Mouse (Mus musculus): Measurements from ENCODE around the gene Fhl3. TPM values are rescaled to one million over a fixed set of nuclear protein-coding genes. Genes with fewer than 3 reads are reported as not detected.
A peak's percentile ranks its signal among the peaks of the same experiment; 100 is the strongest.

Fhl3 gene
- total and polyA plus RNA-seq, 2 experiments from 2014 or later: 3.1 to 7.1 TPM

DNA sequence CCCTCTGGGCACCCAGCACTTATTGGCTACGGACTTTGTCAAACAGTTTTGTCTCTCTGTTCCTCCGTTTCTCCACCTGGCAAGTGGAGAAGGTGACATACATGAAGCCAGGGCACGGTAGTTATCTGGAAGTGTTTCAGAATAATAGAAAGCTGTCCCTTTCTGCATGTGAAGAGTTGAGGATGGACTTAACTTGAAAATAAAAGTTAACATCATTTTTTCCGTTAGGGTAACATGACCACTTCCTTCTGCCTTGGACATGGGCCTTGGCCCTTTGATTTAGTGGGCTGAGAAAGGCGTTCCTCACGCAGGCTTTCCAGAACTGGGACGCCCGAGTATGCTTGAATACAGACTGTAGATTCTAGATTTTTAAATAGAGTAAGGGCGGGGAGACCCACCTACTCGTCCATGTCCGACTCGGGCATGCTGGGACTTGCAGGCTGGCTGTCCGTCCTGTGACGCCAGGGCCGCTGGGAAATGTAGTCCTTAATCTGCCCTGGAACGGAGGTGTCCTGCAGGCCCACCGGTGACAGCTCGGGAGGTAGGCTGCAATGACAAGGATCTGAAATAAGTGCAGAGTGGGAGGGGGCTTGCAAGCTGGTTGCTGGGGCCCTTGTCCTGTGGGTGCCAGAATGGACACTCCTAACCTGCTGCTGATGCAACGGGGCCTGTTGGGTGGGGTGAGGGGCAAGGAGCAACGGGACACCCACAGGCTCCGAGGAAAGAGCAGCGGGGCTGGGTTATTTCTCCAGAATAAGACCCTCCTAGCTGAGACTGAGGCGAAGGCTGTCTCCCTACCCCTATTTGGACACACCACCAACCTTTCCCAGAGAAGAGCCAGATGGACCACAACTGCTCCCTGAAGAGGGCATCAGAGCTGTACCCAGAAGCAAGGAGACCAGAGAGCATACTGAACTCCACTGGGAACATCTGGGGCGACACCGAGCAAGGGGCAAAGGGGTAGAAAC, 41.2 kb downstream of the Fhl3 start, which contains the start of gene Inpp5b:
Gene Inpp5b, plus strand, starts transcription at position 475 of the 968 bp plus-strand sequence.
- H3K27ac ChIP-seq: peak within 1 kb of the TSS; percentile 43
- no peaks in the 10 kb centered on the region for H3K9me3 ChIP-seq (ENCODE audit: low read length)
- H3K9ac ChIP-seq (replicated peaks; ENCODE audit: low read length): peak within 1 kb of the TSS; percentile 62
- H3K4me2 ChIP-seq (ENCODE audit: low read depth, low read length): peak within 1 kb of the TSS; percentile 74
- H3K4me3 ChIP-seq (ENCODE audit: low read length): peak within 1 kb of the TSS; percentile 65
- TF ChIP-seq CTCF (IDR thresholded peaks at IDR 0.05; ENCODE audit: low read depth): no peak
- H3K27me3 ChIP-seq (ENCODE audit: insufficient read depth, low read length): no peaks in the 10 kb centered on the region
- 0 out of 2 replicates have a peak, but pooled peaks cover 8% of the 10 kb centered on the region for H3K36me3 ChIP-seq (ENCODE audit: insufficient read depth, low read length)
- H3K4me1 ChIP-seq (ENCODE audit: insufficient read depth, low read length): peaks cover 4% of the 10 kb centered on the region; the same call in 1 of the 2 replicates
- ATAC-seq (peak; percentile 86), DNase-seq (ENCODE audit: low spot score) (peak; percentile 89)
- 13% methylated on average over 25 of the region's 25 CpGs for WGBS

GRCm38 (mm10) chr4:124742839-124743238, 42.3 kb downstream of the Fhl3 start:
- no peaks in the 10 kb centered on the region for H3K27me3 ChIP-seq (ENCODE audit: insufficient read depth, low read length)
- H3K4me2 ChIP-seq (ENCODE audit: low read depth, low read length): peak overlapping the region; percentile 74; the same call in 1 of the 2 replicates
- H3K9ac ChIP-seq (replicated peaks; ENCODE audit: low read length): no peak overlapping the region
- 85% methylated on average over 11 of the region's 11 CpGs for whole genome bisulfite sequencing
- H3K27ac ChIP-seq: no peak overlapping the region
- DNase-seq (ENCODE audit: low spot score) (no peak), ATAC-seq (no peak)
- no peaks in the 10 kb centered on the region for H3K9me3 ChIP-seq (ENCODE audit: low read length)
- peaks cover 12% of the 10 kb centered on the region; the same call in 1 of the 2 replicates for H3K36me3 ChIP-seq (ENCODE audit: insufficient read depth, low read length)
- peak overlapping the region; percentile 65; the same call in 1 of the 2 replicates for H3K4me3 ChIP-seq (ENCODE audit: low read length)
- peaks cover 4% of the 10 kb centered on the region; the same call in 1 of the 2 replicates for H3K4me1 ChIP-seq (ENCODE audit: insufficient read depth, low read length)
- TF ChIP-seq CTCF (IDR thresholded peaks at IDR 0.05; ENCODE audit: low read depth): no peak

DNA sequence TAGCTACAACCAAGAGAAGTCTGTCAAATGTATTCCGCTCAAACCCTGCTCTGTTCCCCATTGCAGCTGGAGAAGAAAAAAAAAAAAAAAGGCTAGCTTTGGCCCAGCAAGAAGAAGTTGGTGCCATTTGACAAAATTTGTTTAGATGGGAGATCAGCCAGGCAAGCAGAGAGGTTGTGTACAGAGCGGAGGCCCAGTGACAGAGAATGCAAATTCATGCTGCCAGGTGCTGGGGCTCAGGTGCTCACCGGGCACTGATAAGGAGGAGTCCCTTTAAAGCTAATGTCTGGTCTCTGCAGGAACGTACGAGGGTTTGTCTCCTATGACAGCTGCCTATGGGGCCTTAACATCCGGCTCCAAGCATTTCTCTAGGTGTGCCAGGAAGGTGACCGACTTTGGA, 46.1 kb downstream of the Fhl3 start:
- 78% methylated on average over 7 of the region's 7 CpGs for WGBS
- no peak for ATAC-seq
- no peaks in the 10 kb centered on the region for H3K9me3 ChIP-seq (ENCODE audit: low read length)
- H3K27ac ChIP-seq: no peak overlapping the region
- no peak for TF ChIP-seq CTCF (IDR thresholded peaks at IDR 0.05; ENCODE audit: low read depth)
- no peak overlapping the region for H3K4me2 ChIP-seq (ENCODE audit: low read depth, low read length)
- peaks cover 12% of the 10 kb centered on the region; the same call in 1 of the 2 replicates for H3K36me3 ChIP-seq (ENCODE audit: insufficient read depth, low read length)
- DNase-seq (ENCODE audit: low spot score): no peak
- peaks cover 4% of the 10 kb centered on the region; the same call in 1 of the 2 replicates for H3K4me1 ChIP-seq (ENCODE audit: insufficient read depth, low read length)
- H3K9ac ChIP-seq (replicated peaks; ENCODE audit: low read length): no peak overlapping the region
- H3K4me3 ChIP-seq (ENCODE audit: low read length): no peak overlapping the region
- no peaks in the 10 kb centered on the region for H3K27me3 ChIP-seq (ENCODE audit: insufficient read depth, low read length)

DNA sequence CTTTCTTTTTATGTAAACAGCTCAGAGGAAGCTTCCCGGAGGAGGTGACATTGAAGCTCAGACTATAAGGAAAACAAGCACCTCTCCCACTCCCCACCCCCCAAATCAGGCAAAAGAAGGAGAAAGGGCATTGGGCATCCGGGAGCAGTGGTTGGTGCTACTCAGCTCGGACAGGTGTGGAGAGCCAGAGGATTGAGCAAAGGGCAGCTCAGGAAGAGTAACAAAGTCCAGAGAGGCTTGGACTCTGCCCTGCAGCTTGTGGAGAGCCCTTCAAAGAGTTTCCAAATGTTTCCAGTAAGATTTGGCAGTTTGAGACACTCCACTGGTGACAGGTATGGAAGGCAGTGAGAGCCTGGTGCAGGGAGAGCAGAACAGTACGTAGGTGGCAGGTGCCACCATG, 47.4 kb downstream of the Fhl3 start:
- 64% methylated on average over 4 of the region's 4 CpGs for WGBS

DNA sequence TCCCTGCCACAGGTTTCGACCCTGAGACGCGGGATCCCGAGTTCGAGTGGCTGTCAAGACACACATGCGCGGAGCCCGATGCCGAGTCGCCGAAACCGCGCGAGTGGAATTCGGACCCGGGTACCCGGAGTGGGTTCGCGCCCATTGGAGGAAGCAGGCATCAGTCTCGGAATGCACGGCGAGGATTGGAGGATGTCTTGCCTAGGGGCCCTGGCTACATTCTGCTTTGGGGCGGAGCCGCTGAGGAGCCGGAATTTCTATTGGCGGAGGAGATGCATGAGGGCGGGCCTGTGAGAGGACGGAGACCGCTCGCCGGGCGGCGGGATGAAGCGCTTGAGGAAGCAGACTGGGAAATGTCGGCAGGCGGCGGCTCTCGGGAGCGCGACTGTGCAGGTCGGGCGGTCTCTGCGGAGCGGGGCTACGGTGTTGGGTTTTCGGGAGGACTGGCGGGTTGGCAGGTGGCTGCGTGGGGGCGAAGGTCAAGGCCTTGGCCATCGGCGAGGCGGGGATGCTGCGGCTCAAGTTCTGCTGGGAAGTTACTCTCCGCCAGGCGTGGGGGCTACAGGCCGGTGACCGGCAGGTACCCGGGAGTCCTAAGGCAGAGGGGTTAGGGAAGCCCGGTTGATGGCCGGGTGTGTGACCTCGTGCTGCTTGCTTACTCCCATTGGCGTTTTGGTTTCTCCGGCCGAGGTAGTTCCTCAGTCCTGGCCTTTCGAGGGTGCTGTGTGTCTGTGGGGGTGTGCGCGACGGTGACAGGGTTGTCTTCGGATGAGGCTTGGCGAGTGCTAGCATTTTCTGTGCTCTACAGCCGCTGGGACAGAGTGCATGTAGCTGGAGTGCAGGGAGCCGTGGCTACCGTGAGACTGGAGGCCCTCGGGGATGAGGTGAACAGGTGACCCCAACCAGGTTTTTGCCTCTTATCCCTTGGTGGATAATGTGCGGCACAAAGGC, 51.1 kb downstream of the Fhl3 start:
- no peaks in the 10 kb centered on the region for H3K27me3 ChIP-seq (ENCODE audit: insufficient read depth, low read length)
- H3K9me3 ChIP-seq (ENCODE audit: low read length): no peaks in the 10 kb centered on the region
- H3K36me3 ChIP-seq (ENCODE audit: insufficient read depth, low read length): peaks cover 4% of the 10 kb centered on the region; the same call in 1 of the 2 replicates
- peak overlapping the region; percentile 64 for H3K9ac ChIP-seq (replicated peaks; ENCODE audit: low read length)
- DNase-seq (ENCODE audit: low spot score): peak; percentile 97
- H3K4me1 ChIP-seq (ENCODE audit: insufficient read depth, low read length): peaks cover 10% of the 10 kb centered on the region
- under 1% methylated on average over 75 of the region's 75 CpGs for WGBS
- peak; percentile 100 for ATAC-seq
- no peak overlapping the region; the same call in 1 of the 2 replicates for H3K27ac ChIP-seq
- peak overlapping the region; percentile 69 for H3K4me3 ChIP-seq (ENCODE audit: low read length)
- no peak for TF ChIP-seq CTCF (IDR thresholded peaks at IDR 0.05; ENCODE audit: low read depth)
- peak overlapping the region; percentile 99 for H3K4me2 ChIP-seq (ENCODE audit: low read depth, low read length)

More for the DNA sequence above, 47.4 kb downstream of the Fhl3 start:
- ATAC-seq (no peak), DNase-seq (ENCODE audit: low spot score) (no peak)
- Histone ChIP-seq H3K9ac (replicated peaks; ENCODE audit: low read length) (no peak overlapping the region), H3K36me3 (ENCODE audit: insufficient read depth, low read length) (peaks cover 12% of the 10 kb centered on the region; the same call in 1 of the 2 replicates), H3K4me3 (ENCODE audit: low read length) (no peak overlapping the region), H3K4me1 (ENCODE audit: insufficient read depth, low read length) (peaks cover 10% of the 10 kb centered on the region), H3K4me2 (ENCODE audit: low read depth, low read length) (no peak overlapping the region), H3K9me3 (ENCODE audit: low read length) (no peaks in the 10 kb centered on the region), H3K27ac (no peak overlapping the region), H3K27me3 (ENCODE audit: insufficient read depth, low read length) (no peaks in the 10 kb centered on the region)
- no peak for TF ChIP-seq CTCF (IDR thresholded peaks at IDR 0.05; ENCODE audit: low read depth)
